ENCODE assay signal across 20 mouse cellular contexts in genomic region chr5:91696532-91696931, GRCm38 (mm10).
DNase-seq lines count a peak whose midpoint lies in the region; ATAC-seq and TF ChIP-seq lines count a peak whose summit lies in the region.
"Had no signal": no experiment of that assay in that cellular context is flagged by ENCODE, and none has a peak within 500 bp of the region (broad histone marks: within the 10 kb centered on the region; RNA-seq: fewer than 3 reads in every experiment).

No protein-coding gene starts in this region.

- dilution Hi-C loops in CH12.LX (cut with MboI; ENCODE audit: extremely low pct_ligation_motif_present, extremely low pct_unique_long_range_greater_than_20kb, low sequenced_read_pairs) = no loop called here

- no peak for ATAC-seq in intestine, postnatal 0 days
- ATAC-seq: activated CD4-positive, CD25-positive, alpha-beta regulatory T cell, adult 4 months; CD4-positive, CD25-positive, alpha-beta regulatory T cell, adult 4 months; Patski had no signal

- H3K79me2 ChIP-seq in CH12.LX (replicated peaks; ENCODE audit: control insufficient read depth, extremely low read depth, insufficient read depth, poor library complexity, severe bottlenecking) = no peaks in the 10 kb centered on the region
- no peaks in the 10 kb centered on the region for H3K79me2 ChIP-seq in MEL (ENCODE audit: control insufficient read depth, insufficient read depth, low read length, poor library complexity)

- H3K4me3 ChIP-seq in CH12.LX (replicated peaks in 1 of 3; ENCODE audit: low read depth in 2 of 3, low read length in 2 of 3, poor library complexity in 1 of 3) = peak overlapping the region in 1 of 3 experiments; percentile 4
- no peak overlapping the region for H3K4me3 ChIP-seq in MEL (ENCODE audit: control insufficient read depth in 1 of 2, insufficient read depth in 1 of 2, low read depth in 2 of 2, low read length in 2 of 2)
- H3K4me3 ChIP-seq in intestine, postnatal 0 days (ENCODE audit: low read depth, low read length) = no peak overlapping the region

- DNase-seq in CH12.LX (ENCODE audit: extremely low read depth) (no peak), MEL (ENCODE audit: low read depth, low spot score) (no peak)
- DNase-seq in ovary, postnatal 14 days (ENCODE audit: low spot score) = no peak
- DNase-seq: adrenal gland, adult 2 months; adrenal gland, adult 8-10 months; adrenal gland, postnatal 10 days; adrenal gland, postnatal 14 days; adrenal gland, postnatal 25 days; adrenal gland, postnatal 36 days; B cell, adult 2 months; cerebellum, adult 11 months; cerebellum, adult 11-12 months; cerebellum, adult 18-20 months; cerebellum, adult 2 months; cerebellum, adult 8-10 months had no signal

- H3K9ac ChIP-seq in CH12.LX (ENCODE audit: insufficient read depth, low read depth) (0 out of 2 replicates have a peak overlapping the region, but pooled peaks have one; percentile 23), MEL (ENCODE audit: control insufficient read depth, low read depth, low read length, poor library complexity, severe bottlenecking) (no peak overlapping the region)
- no peak overlapping the region for H3K9ac ChIP-seq in intestine, postnatal 0 days (ENCODE audit: low read depth, low read length)

- TF ChIP-seq EP300 in CH12.LX (IDR thresholded peaks at IDR 0.05; ENCODE audit: low read length) = no peak
- TF ChIP-seq EP300 in MEL (IDR thresholded peaks at IDR 0.05; ENCODE audit: low read depth in 1 of 2, low read length in 2 of 2) = no peak

- H3K4me2 ChIP-seq in CH12.LX (ENCODE audit: insufficient read depth, low read depth, poor library complexity, severe bottlenecking) = peak overlapping the region; percentile 51
- H3K4me2 ChIP-seq in intestine, postnatal 0 days (replicated peaks; ENCODE audit: low read depth) = no peak overlapping the region

- TF ChIP-seq CTCF in CH12.LX (conservative IDR thresholded peaks at IDR 0.05 in 1 of 2, IDR thresholded peaks at IDR 0.05 in 1 of 2; ENCODE audit: low read depth in 2 of 2, low read length in 2 of 2) (no peak), MEL (IDR thresholded peaks at IDR 0.05 in 2 of 3, conservative IDR thresholded peaks at IDR 0.05 in 1 of 3; ENCODE audit: control insufficient read depth in 1 of 3, insufficient read depth in 1 of 3, low read depth in 2 of 3, low read length in 3 of 3, poor library complexity in 1 of 3, severe bottlenecking in 1 of 3) (no peak)
- no peak for TF ChIP-seq CTCF in intestine, postnatal 0 days (IDR thresholded peaks at IDR 0.05; ENCODE audit: low read depth)

- peak overlapping the region; percentile 63 for H3K27ac ChIP-seq in CH12.LX (ENCODE audit: insufficient read depth, low read depth)
- no peak overlapping the region for H3K27ac ChIP-seq in MEL (ENCODE audit: control insufficient read depth, low read depth, low read length)
- H3K27ac ChIP-seq in intestine, postnatal 0 days (ENCODE audit: low read depth, low read length) = no peak overlapping the region

- peaks cover 5% of the 10 kb centered on the region for H3K9me3 ChIP-seq in CH12.LX (replicated peaks; ENCODE audit: low read length)
- no peaks in the 10 kb centered on the region for H3K9me3 ChIP-seq in MEL (replicated peaks; ENCODE audit: insufficient read depth, low read length)
- no peaks in the 10 kb centered on the region for H3K9me3 ChIP-seq in intestine, postnatal 0 days (ENCODE audit: control insufficient read depth)
- H3K9me3 ChIP-seq: G1E had no signal

- WGBS in intestine, postnatal 0 days = 86% methylated on average over 6 of the region's 6 CpGs

- TF ChIP-seq RAD21 in CH12.LX (IDR thresholded peaks at IDR 0.05; ENCODE audit: low read depth, low read length) (no peak), MEL (IDR thresholded peaks at IDR 0.05; ENCODE audit: low read depth, low read length) (no peak)

- H3K27me3 ChIP-seq in CH12.LX (replicated peaks) (no peaks in the 10 kb centered on the region), MEL (ENCODE audit: control insufficient read depth in 1 of 2, insufficient read depth in 2 of 2, low read length in 2 of 2) (no peaks in the 10 kb centered on the region)
- H3K27me3 ChIP-seq in intestine, postnatal 0 days (replicated peaks; ENCODE audit: control insufficient read depth, insufficient read depth, low read length) = no peaks in the 10 kb centered on the region
- H3K27me3 ChIP-seq: Patski had no signal

- TF ChIP-seq POLR2A in CH12.LX (IDR thresholded peaks at IDR 0.05; ENCODE audit: low read depth, low read length) = no peak
- TF ChIP-seq POLR2A in MEL (IDR thresholded peaks at IDR 0.05; ENCODE audit: control insufficient read depth in 1 of 2, insufficient read depth in 1 of 2, low read depth in 1 of 2, low read length in 2 of 2, poor library complexity in 1 of 2) = no peak

- H3K4me1 ChIP-seq in CH12.LX (ENCODE audit: control insufficient read depth in 1 of 2, insufficient read depth in 2 of 2) = peaks cover 11 to 36% of the 10 kb centered on the region in 2 experiments
- H3K4me1 ChIP-seq in MEL (ENCODE audit: control insufficient read depth in 1 of 2, insufficient read depth in 2 of 2, low read length in 2 of 2) = peaks cover 0 to 3% of the 10 kb centered on the region in 2 experiments; a peak in 2 of 4 replicates
- H3K4me1 ChIP-seq in intestine, postnatal 0 days (replicated peaks; ENCODE audit: control insufficient read depth, insufficient read depth, low read length) = no peaks in the 10 kb centered on the region

- H3K36me3 ChIP-seq in CH12.LX (replicated peaks in 1 of 2; ENCODE audit: control insufficient read depth in 1 of 2, insufficient read depth in 1 of 2, low read length in 1 of 2) = no peaks in the 10 kb centered on the region
- H3K36me3 ChIP-seq in MEL (ENCODE audit: control insufficient read depth in 1 of 2, insufficient read depth in 2 of 2, low read length in 2 of 2) = peaks cover 0 to 5% of the 10 kb centered on the region in 2 experiments; a peak in 2 of 4 replicates
- no peaks in the 10 kb centered on the region for H3K36me3 ChIP-seq in intestine, postnatal 0 days (ENCODE audit: control insufficient read depth, insufficient read depth)
- H3K36me3 ChIP-seq: G1E had no signal

- in situ Hi-C loops in CH12.LX (cut with MboI; ENCODE audit: low pct_ligation_motif_present, low pct_unique_long_range_greater_than_20kb, low sequenced_read_pairs) = no loop called here

TF ChIP-seq in CH12.LX, 34 proteins besides CTCF, POLR2A, EP300 and RAD21:
- TF ChIP-seq ZKSCAN1 (IDR thresholded peaks at IDR 0.05; ENCODE audit: borderline replicate concordance, low read depth, low read length) (peak; percentile 94), HCFC1 (IDR thresholded peaks at IDR 0.05; ENCODE audit: low read depth, low read length) (no peak), E2F4 (IDR thresholded peaks at IDR 0.05; ENCODE audit: insufficient replicate concordance, low read depth, low read length) (no peak), IRF4 (IDR thresholded peaks at IDR 0.05; ENCODE audit: low read depth, low read length) (no peak), NRF1 (IDR thresholded peaks at IDR 0.05; ENCODE audit: low read depth, low read length) (no peak), CHD2 (IDR thresholded peaks at IDR 0.05; ENCODE audit: low read length) (0 out of 2 replicates have a peak, but pooled peaks have one; percentile 3)

TF ChIP-seq in MEL, 35 proteins besides CTCF, POLR2A, EP300 and RAD21:
- no peak for TF ChIP-seq GABPA (IDR thresholded peaks at IDR 0.05; ENCODE audit: low read depth, low read length)
- no peak for TF ChIP-seq CHD1 (IDR thresholded peaks at IDR 0.05; ENCODE audit: low read depth, low read length)
- TF ChIP-seq ZKSCAN1 (IDR thresholded peaks at IDR 0.05; ENCODE audit: low read depth, low read length) = peak; percentile 92
TF ChIP-seq in MEL: peak in this region for 1.

Comparison
In these comparisons a context has a peak if more than half of its experiments do, and no peak if none do; other contexts are left out.
1. Of the 35 proteins assayed by ChIP-seq in both MEL and CH12.LX: peak only in MEL: none; only in CH12.LX: CHD2; in both: ZKSCAN1; in neither: 33.